Mouse (Mus musculus): ENCODE results near the gene Sox2.

- TF ChIP-seq EP300 (IDR thresholded peaks at IDR 0.05; ENCODE audit: low read depth) (no peak), CTCF (IDR thresholded peaks at IDR 0.05; ENCODE audit: low read depth) (no peak)
Measured at GRCm38 (mm10) chr3:34660542-34661290, 10.5 kb downstream of the Sox2 start.
